Comparison of ENCODE assay signal across 21 mouse cellular contexts in genomic region chr2:38115000-38115399, GRCm38 (mm10).
DNase-seq lines count a peak whose midpoint lies in the region; ATAC-seq and TF ChIP-seq lines count a peak whose summit lies in the region.
"Had no signal": no experiment of that assay in that cellular context is flagged by ENCODE, and none has a peak within 500 bp of the region (broad histone marks: within the 10 kb centered on the region; RNA-seq: fewer than 3 reads in every experiment).

No protein-coding gene starts in this region.

- H3K4me3 ChIP-seq in layer of hippocampus, adult 2 months = no peak overlapping the region
- H3K4me3 ChIP-seq in intestine, postnatal 0 days (ENCODE audit: low read depth, low read length) = no peak overlapping the region
- H3K4me3 ChIP-seq: embryonic facial prominence, embryonic 15.5 days; erythroblast, embryonic 14.5 days; forebrain, embryonic 10.5 days; gastrocnemius, adult 2 months; hindbrain, embryonic 12.5 days had no signal

- no peaks in the 10 kb centered on the region for H3K4me1 ChIP-seq in intestine, postnatal 0 days (replicated peaks; ENCODE audit: control insufficient read depth, insufficient read depth, low read length)
- H3K4me1 ChIP-seq: hindbrain, embryonic 12.5 days had no signal

- H3K4me2 ChIP-seq in intestine, postnatal 0 days (replicated peaks; ENCODE audit: low read depth) = no peak overlapping the region
- H3K4me2 ChIP-seq: embryonic facial prominence, embryonic 15.5 days; hindbrain, embryonic 12.5 days had no signal

- DNase-seq in kidney, adult 9 months = peak; percentile 53
- no peak for DNase-seq in kidney, adult 18-20 months
- DNase-seq in layer of hippocampus, adult 2 months (ENCODE audit: low spot score in 2 of 2) = no peak
- DNase-seq in layer of hippocampus, adult 18-20 months (ENCODE audit: low spot score in 2 of 2) = no peak
- no peak for DNase-seq in adrenal gland, postnatal 10 days
- DNase-seq: adrenal gland, adult 8-10 months; cerebellum, adult 11 months; cerebellum, adult 8-10 months; cerebellum, postnatal 14 days; embryo, embryonic 11 days; gastrocnemius, adult 2 months; gastrocnemius, postnatal 25 days; heart, postnatal 10 days; heart, postnatal 4 days had no signal

- TF ChIP-seq CTCF in layer of hippocampus, adult 2 months (conservative IDR thresholded peaks at IDR 0.05) = peak; percentile 15; the same call in 1 of the 2 replicates
- peak; percentile 39 for TF ChIP-seq CTCF in intestine, postnatal 0 days (IDR thresholded peaks at IDR 0.05; ENCODE audit: low read depth)

- no peaks in the 10 kb centered on the region for H3K9me3 ChIP-seq in intestine, postnatal 0 days (ENCODE audit: control insufficient read depth)
- H3K9me3 ChIP-seq: embryonic facial prominence, embryonic 15.5 days; forebrain, embryonic 10.5 days; G1E; hindbrain, embryonic 12.5 days had no signal

- H3K27ac ChIP-seq in layer of hippocampus, adult 2 months = peak overlapping the region; percentile 23; the same call in 1 of the 2 replicates
- H3K27ac ChIP-seq in intestine, postnatal 0 days (ENCODE audit: low read depth, low read length) = no peak overlapping the region
- H3K27ac ChIP-seq: embryonic facial prominence, embryonic 15.5 days; forebrain, embryonic 10.5 days; gastrocnemius, adult 2 months; hindbrain, embryonic 12.5 days had no signal

- WGBS in intestine, postnatal 0 days = 46% methylated on average over 2 of the region's 2 CpGs

- H3K27me3 ChIP-seq in intestine, postnatal 0 days (replicated peaks; ENCODE audit: control insufficient read depth, insufficient read depth, low read length) = no peaks in the 10 kb centered on the region
- H3K27me3 ChIP-seq: embryonic facial prominence, embryonic 15.5 days; hindbrain, embryonic 12.5 days had no signal

- H3K36me3 ChIP-seq in intestine, postnatal 0 days (ENCODE audit: control insufficient read depth, insufficient read depth) = no peaks in the 10 kb centered on the region
- H3K36me3 ChIP-seq: embryonic facial prominence, embryonic 15.5 days; forebrain, embryonic 10.5 days; hindbrain, embryonic 12.5 days had no signal

- ATAC-seq in intestine, postnatal 0 days = peak; percentile 54
- ATAC-seq: forebrain, embryonic 14.5 days had no signal

- H3K9ac ChIP-seq in intestine, postnatal 0 days (ENCODE audit: low read depth, low read length) = no peak overlapping the region
- H3K9ac ChIP-seq: embryonic facial prominence, embryonic 15.5 days; hindbrain, embryonic 12.5 days had no signal
